Mouse (Mus musculus): ENCODE data around the gene Ddx31. TPM values are rescaled to one million over a fixed set of nuclear protein-coding genes. Genes with fewer than 3 reads are reported as not detected.

Gene Ddx31
- polyA plus RNA-seq, 2 experiments from 2014 or later, result 11.1 to 11.4 TPM

DNA sequence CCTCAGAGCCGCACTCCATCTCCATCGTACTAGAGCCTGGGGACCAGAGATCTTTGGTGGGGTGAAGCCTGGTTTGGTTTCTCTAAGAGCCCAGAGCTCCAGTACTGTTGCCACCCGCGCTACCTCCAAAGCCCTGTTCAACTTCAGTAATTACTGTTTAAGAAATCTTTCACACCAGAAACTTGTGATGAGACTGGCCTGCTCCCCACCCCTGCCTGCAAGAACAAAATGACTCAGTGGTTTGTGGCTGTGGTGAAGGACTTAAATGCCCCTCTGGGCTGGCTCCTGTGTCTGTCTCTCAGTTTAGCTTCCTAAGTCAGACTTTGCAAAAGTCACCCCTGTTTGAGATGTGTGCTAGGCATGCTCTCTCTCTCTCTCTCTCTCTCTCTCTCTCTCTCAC, 72.8 kb downstream of the Ddx31 start:
- ATAC-seq, result no peak

GRCm38 (mm10) chr2:28914121-28914520, 73.9 kb downstream of the Ddx31 start:
- no peak for ATAC-seq

DNA sequence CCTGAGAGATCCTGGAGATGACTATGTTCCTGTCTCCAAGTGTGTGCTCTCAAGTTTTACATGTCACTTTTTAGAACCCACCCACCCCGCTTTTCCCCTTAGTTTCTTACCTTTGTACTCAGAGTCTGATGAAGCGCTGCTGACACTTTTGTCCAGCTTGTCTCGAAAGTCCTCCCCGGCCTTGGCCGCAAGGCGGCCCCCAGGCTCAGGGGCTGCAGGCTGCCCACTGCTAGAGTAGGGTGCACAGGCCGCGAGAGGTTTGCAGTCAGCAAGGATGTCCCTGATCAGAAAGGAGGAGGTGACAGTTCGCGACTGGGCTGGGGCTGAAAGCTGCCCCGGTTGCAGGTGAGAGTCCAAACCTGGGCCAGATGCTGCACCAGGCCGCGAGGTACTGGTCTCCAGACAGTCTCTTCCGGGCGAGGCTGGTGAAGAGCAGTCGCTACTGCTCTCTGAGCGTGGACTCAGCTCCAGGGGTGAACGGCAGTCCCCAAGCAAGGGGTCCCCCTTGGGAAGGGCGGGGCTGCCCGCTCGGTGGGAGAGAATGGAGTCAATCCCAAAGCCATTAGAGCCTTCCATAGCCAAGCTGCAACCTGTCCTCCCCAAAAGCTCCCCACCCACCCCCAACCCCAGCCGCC, 75.0 kb downstream of the Ddx31 start:
- no peak for ATAC-seq

DNA sequence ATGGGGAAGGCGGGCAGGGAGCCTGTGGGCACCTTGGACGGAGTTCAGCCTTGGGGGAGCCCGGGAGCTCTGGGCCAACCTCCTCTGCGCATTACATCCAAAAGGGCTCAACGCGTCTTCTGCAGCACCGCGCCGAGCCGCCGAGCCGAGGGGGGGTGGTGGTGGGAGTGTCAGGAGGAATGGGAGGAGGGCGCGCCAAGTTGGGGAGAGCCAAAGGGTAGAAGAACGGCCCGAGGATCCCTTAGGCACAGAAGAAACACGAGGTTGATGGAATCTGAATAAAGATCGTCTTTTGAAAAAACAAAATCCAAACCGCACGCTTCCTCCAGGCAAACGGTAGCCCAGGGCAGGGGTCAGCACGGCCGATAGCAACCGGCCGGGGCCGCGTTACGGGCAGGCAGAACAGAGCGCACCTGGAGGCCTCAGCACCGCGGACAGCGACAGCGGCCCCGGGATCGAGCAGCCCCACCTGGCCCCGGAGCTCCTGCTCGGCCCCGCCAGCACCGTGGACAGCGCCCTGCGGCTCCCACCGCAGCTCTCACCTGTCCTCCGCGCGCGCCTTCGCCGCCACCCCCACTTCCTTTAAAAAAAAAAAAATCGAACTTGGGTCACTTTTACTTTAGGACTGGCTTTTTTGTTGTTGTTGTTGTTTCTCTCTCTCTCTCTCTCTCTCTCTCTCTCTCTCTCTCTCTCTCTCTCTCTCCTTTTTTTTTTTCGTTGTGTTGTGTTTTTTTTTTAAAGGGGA, 75.7 kb downstream of the Ddx31 start:
- no peak for ATAC-seq

DNA sequence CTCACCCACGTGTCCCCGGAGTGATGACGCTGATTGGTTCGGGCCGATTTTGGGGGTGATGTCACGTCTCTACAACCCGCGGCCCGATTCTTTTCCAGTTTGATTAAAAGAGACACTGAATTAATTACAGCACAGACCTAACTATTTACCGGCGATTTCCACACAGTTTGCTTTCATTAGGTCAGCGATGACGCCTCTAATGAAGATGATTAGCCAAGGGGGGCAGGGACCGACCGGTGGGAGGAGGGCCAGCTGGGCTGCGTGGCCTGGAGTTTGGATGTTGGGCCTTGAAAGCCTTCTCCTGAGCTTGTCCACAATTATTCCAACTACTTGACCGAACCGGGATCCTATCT, 76.3 kb downstream of the Ddx31 start, which contains the start of gene Barhl1:
Barhl1 (minus strand) TSS at position 156 of the 353 bp plus-strand sequence.
- no peak for ATAC-seq

GRCm38 (mm10) chr2:28917156-28917517, 76.9 kb downstream of the Ddx31 start:
- no peak for ATAC-seq

DNA sequence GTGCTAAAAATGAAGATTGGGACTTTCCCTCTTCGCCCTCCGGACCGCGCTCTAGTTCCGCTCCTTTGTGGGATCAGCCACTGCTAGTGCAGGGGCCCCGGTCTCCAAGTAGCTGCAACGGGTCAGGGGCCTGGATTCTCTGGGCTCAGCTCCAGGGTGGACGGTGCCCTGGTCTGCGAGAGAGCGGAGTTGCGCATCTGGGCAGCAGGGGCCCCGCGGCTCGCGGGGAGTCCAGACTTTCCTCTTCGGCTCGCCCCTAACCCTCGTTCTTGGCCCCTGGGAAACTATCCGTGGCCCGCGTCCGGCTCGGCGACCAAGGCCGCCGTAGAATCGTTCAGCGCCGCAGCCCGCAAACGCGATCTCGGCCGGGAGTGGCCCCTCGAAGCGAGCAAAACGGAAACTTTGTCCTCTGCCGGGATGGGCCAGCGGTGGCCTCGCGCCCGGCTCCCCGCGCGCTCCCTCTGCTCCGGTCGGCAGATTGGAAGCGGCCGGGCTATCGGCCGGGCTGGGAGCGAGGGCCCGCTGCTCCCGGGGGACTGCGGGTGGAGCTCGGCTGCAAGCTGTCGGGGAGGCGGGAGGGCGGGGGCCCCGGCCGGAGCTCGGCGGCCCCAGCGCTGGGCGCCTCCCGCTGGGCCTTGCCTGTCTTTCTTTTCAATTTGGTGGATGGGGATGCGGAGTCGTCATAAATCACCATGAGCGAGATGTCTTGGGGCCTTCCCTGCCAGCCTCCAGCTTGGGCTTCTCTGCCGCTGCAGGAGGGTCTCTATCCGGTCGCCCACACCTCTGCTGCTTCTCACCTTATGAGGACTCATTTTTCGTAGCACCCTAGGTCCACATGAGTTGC, 77.5 kb downstream of the Ddx31 start:
- no peak for ATAC-seq

DNA sequence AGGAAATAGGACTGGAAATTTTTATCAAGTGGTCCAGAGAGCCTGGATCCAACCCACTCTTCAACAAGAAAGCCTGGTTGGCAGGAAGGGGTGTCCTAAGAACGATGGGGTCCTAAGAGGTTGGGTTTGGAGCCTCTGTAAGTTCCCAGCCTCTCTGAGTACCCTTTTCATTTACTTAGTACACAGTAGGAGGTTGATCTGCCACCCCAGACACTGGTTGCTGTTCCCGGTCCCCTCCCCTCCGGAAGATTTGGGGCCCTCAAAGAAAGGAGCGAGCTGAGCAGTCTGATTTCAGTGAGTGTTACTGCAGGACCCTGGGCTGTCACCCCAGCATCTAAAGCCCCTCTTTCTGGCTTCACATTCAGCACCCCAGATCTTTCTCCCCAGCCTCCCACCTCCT, 78.8 kb downstream of the Ddx31 start:
- ATAC-seq, result no peak

- ATAC-seq, result no peak
Measured at GRCm38 (mm10) chr2:28923912-28924311, 83.7 kb downstream of the Ddx31 start.

DNA sequence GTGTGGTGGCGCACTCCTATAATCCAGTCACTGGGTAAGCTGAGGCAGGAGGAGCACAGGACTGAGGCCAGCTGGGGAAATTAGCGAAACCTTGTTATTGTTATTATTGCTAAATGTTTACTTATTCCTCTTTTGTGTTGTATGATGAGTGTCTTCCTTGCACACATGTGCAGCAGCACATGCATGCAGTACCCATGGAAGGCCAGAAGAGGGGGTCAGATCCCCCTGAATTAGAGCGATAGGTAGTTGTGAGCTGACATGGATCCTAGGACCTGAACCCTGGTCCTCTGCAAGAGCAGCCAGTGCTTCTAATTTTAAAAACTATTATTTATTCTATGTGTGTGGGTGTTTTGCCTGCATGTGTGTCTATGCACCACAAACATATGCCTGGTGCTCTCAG, 90.4 kb downstream of the Ddx31 start:
- no peak for ATAC-seq

DNA sequence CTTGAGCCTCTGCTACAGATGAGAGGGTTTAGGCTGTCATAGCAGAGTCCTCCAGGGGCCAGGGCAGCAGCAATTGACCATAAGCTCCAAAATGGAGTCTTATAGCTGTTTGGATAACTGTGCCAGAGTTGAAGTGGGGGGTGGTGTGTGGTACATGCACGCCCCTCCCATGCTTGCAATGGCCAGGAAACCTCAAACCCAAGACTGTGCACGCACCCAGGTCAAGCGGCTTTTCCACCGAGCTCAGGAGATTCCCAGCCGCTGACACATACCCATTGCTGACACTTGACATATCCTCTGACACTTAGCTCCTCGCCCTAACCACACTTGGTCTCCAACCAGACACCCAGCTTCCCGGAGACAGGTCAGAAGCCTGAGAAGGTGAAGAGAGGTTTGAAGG, 98.8 kb downstream of the Ddx31 start:
- ATAC-seq, result no peak

- no peak for ATAC-seq
Measured at GRCm38 (mm10) chr2:28943666-28944516, 103.7 kb downstream of the Ddx31 start.

- no peak for ATAC-seq
Measured at GRCm38 (mm10) chr2:28945388-28945787, 105.2 kb downstream of the Ddx31 start.

DNA sequence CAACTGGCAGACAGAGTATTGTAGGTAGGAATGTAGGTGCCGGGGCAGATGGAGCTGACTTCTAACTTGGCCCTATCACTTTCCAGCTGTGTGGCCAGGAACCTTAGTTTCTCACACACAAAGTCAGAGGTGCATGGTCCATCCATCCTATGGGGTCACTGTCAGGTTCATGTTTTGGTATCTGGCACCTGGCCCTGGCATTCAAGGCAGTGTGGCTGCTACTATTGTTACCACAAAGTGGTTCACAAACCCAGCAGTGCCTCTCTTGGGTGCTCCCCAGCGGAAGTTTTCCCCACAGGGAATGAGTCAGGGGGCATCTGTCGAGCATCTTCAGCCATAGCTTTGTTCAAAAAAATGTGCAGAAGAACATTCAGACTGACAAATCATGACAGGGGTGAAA, 106.1 kb downstream of the Ddx31 start:
- ATAC-seq, result no peak

DNA sequence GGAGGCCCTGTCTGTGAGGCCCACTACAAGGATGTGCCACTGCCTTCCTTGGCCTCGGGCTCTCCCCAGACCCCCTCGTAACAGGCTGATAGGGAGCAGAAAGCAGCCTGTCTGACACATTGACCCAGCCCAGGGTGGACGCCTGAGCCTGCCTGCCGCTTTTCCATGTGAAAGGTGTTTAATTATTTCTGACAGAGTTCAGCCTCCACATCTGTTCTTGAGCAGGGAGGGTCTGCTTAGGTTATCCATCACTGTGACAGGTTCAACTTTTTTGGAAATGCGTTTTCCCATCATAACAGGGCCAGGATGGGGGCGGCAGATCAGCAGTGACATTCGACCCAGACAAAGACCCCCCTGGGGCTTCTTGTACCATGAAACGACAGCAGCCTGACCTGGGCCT, 112.8 kb downstream of the Ddx31 start:
- ATAC-seq, result no peak

DNA sequence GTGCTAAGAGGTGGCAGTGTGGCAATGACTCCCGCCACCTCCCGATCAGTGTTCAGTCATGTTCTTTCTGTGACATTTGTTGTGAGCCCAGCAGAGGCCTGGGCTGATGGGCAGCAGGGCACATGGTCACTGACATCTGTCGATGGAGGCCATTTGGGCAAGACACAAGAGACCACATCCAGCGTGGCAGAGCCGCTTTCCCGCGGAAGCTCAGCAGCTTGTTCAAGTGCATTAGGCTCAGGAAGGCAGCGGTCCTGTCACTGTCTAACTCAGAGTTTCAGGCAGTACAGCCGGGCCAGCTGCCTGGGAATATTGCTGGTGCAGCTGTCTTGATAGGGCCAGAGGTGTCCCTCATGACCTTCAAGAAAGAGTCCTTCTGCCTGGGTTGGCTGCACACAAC, 114.4 kb downstream of the Ddx31 start:
- no peak for ATAC-seq

Other genes with a start within 250 kb of the Ddx31 start
- under 1 TPM; 0.20 to 0.85 TPM for gene Gfi1b, start 218.4 kb upstream of the Ddx31 start, polyA plus RNA-seq (2017; shearing (Covaris generic))
- 10 to 100 TPM; 13.9 to 16.2 TPM for gene Tsc1, start 199.2 kb upstream of the Ddx31 start, polyA plus RNA-seq (2017; shearing (Covaris generic))
- gene Spaca9, start 140.7 kb upstream of the Ddx31 start, polyA plus RNA-seq (2017; shearing (Covaris generic)), result 1 to 10 TPM in 1 of 2 experiments, not detected in 1; 1.4 TPM
- gene Ak8, start 140.2 kb upstream of the Ddx31 start, polyA plus RNA-seq (2017; shearing (Covaris generic)), result not detected
- gene Gtf3c4, start within 50 bp of the Ddx31 start, polyA plus RNA-seq (2017; shearing (Covaris generic)), result 1 to 10 TPM; 1.9 to 2.4 TPM
- gene Barhl1, start 76.3 kb downstream of the Ddx31 start, polyA plus RNA-seq (2017; shearing (Covaris generic)), result not detected
- 1 to 10 TPM; 1.2 TPM for gene Cfap77, start 214.7 kb downstream of the Ddx31 start, polyA plus RNA-seq (2017; shearing (Covaris generic))
- gene Ttf1, start 219.9 kb downstream of the Ddx31 start, polyA plus RNA-seq (2017; shearing (Covaris generic)), result 10 to 100 TPM; 15.4 to 18.3 TPM